Mouse (Mus musculus) left cerebral cortex, postnatal 25 days (tissue): ENCODE results near the gene Ccrl2. TPM values are rescaled to one million over a fixed set of nuclear protein-coding genes. Genes with fewer than 3 reads are reported as not detected.
A peak's percentile ranks its signal among the peaks of the same experiment; 100 is the strongest.

Experiments
- DNase-seq, 2 experiments: peaks; one replicate each; pipeline ENCODE4 v3.0.0; 2022; ENCODE audit warnings: low spot score in 2 of 2, mixed read lengths in 1 of 2
- intact Hi-C: fragments of 180-260 bp; cut with DNase I; formaldehyde crosslinking; loops from one replicate; pipeline ENCODE4 v1.15.1; 2025
- total RNA-seq, 2 experiments: library from RNA; stranded (reverse); gene quantifications; 2 replicates each; pipeline ENCODE4 v1.2.3; 2021

Gene Ccrl2
- 1 to 10 TPM; 1.0 to 1.1 TPM for total RNA-seq

DNA sequence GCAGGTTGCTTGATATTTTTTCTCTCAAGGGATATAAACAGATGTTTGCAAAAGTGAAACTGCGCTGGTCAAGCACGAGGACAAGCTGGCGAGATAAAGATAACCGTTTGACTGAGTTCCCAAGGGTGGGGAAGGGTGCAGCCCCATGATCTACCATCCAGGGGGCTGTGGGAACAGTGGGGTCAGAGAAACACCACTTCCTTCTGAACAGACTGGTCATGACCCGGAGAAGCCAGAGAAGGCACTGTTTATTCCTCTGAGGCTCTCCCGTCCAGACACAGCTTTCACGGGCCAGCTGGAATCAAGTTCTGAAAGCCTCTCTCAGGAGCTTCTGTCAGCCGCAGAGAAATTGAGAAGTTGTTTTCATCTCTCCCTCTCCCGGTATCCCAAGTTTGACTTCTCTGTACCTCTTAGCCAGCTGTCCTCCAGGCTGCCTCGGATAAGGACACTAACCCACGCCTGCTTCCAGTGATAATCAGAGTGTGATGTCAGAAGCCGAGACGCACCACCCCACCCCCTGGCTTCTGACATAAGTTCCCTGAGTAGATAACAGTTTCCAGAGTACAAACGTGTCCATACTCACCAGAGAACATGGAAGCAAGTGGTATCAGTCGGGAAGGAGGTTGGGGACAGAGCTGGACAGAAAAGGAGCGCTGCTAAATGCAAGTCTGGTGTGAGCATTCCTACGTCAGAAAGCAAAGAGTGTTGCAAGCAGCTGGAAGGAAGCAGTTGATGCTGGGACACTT lies at the start of gene Ccrl2:
TSS of gene Ccrl2 (minus strand) at position 722 of the 746 bp plus-strand sequence.
- intact Hi-C loops = no loop called here
- peak in 1 of 2 experiments; percentile 14 for DNase-seq

DNA sequence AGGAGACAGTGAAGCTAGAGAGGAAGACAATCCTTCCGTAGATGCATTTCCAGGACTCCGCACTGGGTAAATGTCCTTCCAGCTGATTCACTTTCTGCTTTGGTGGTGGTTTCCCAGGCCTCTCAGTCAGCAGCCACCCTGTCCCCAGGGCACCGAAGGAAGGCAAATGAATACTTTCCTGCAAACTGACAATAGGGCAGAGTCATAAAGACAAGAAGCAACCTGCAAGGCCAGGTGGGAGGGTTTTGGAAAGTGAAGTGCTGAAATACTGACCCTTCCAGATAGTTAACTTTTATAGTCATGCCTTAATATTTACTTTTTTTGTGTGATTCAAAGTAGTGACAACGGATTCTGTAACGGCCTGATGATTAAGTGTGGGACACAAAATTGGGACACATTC lies 46.6 kb upstream of the Ccrl2 start:
- no peak for DNase-seq
- intact Hi-C loops = no loop called here

GRCm38 (mm10) chr9:111103293-111103692 lies 46.0 kb upstream of the Ccrl2 start:
- intact Hi-C loops = no loop called here
- no peak for DNase-seq

- intact Hi-C loops = no loop called here
Observed at GRCm38 (mm10) chr9:111100406-111100805, 43.1 kb upstream of the Ccrl2 start.

DNA sequence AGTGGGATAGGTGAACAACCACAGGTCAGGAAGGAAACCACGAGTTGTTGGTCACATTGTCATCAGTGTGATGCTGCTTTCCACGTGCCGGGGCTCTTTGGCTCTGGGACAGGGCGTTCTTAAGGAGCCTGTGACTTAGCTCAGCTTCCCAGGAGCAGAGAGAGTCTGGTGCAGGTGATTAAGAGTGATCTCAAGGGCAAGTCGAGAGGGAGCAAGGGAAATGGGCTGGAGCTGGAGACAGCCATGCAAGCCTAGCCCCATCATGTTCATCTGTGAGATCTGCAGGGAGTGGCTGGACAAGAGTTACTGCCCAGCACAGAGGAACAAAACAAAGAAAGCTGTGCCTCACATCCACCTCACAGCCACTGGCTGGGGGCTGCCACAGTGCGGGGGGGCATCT lies 40.2 kb upstream of the Ccrl2 start:
- intact Hi-C loops = no loop called here
- no peak for DNase-seq

More at GRCm38 (mm10) chr9:111100406-111100805, 43.1 kb upstream of the Ccrl2 start:
- no peak for DNase-seq

- intact Hi-C loops = no loop called here
- DNase-seq = no peak
Observed at GRCm38 (mm10) chr9:111096419-111097326, 39.4 kb upstream of the Ccrl2 start.

GRCm38 (mm10) chr9:111095710-111096109 lies 38.4 kb upstream of the Ccrl2 start:
- no peak for DNase-seq
- intact Hi-C loops = no loop called here

- DNase-seq = no peak
- intact Hi-C loops = no loop called here
Observed at GRCm38 (mm10) chr9:111094626-111095025, 37.3 kb upstream of the Ccrl2 start.

GRCm38 (mm10) chr9:111093094-111093493 lies 35.8 kb upstream of the Ccrl2 start:
- intact Hi-C loops = loop anchor here (2.0 kb wide), 1 partner anchor 156 kb away; no protein-coding TSS in a partner anchor
- peak; percentile 65 for DNase-seq

DNA sequence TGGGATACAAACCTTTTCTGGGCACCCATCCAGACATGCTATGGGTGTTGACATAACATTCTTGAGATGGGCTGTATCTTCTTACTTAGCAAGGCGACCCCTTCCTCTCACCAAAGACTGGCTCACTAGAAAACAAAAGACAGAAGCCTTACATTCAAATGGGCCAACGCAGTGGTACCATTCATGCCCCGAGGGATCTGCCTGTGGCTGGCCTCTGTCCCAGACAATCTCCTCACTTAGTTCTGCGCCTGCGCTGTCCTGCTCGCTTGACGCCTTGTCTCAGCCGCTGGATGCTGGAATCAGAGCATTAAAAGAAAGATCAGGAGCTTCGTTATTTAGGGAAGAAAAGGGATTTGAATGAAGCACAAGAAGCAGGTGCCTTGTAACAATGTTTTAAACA lies 35.3 kb upstream of the Ccrl2 start:
- intact Hi-C loops = loop anchor here (2.0 kb wide), 1 partner anchor 156 kb away; no protein-coding TSS in a partner anchor
- peak; percentile 29 to 37 for DNase-seq

GRCm38 (mm10) chr9:111088886-111089285 lies 31.6 kb upstream of the Ccrl2 start:
- intact Hi-C loops = no loop called here
- no peak for DNase-seq

DNA sequence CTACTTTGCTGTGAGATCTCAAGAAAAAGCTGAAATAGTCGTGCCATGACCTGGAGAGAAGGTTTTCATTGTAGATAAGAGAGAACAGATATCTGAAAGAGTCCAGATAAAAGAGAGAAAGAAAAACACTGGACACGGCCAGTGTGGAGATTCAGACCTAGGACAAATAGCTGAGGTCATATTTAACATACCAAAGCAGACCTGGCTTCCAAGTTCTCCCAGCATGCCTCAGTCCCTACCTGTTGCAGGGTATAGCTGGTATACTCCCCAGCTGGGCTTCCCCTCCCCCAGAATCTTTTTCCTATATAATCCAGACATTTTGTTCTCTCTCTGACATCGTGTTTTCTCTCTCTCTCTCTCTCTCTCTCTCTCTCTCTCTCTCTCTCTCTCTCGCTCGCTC lies 30.6 kb upstream of the Ccrl2 start:
- DNase-seq = no peak
- intact Hi-C loops = no loop called here

GRCm38 (mm10) chr9:111086995-111087606 lies 29.8 kb upstream of the Ccrl2 start:
- no peak for DNase-seq
- intact Hi-C loops = no loop called here

GRCm38 (mm10) chr9:111086137-111086536 lies 28.8 kb upstream of the Ccrl2 start:
- DNase-seq = no peak
- intact Hi-C loops = no loop called here

- DNase-seq = no peak
- intact Hi-C loops = no loop called here
Observed at GRCm38 (mm10) chr9:111085329-111085728, 28.0 kb upstream of the Ccrl2 start.

GRCm38 (mm10) chr9:111081765-111082164 lies 24.4 kb upstream of the Ccrl2 start:
- intact Hi-C loops = no loop called here
- DNase-seq = no peak

DNA sequence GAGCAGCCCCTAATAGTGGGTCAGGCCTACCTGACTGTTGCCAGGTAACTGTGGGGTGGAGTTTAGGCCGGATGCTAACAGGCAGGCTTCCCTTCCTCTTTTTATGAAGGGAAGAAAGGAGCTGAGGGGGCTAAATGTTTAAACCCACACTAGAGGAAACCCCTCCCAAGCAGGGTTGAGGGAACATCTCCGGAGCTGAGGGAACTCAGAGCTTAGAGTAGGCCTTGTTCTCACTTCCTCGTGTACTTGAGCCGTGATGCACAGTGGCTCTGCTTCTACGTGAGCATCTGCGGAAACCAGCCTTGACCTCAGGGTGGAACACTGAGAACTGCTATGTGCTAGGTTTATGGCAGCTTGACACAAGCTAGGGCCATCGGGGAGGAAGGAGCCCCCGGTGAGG lies 23.5 kb upstream of the Ccrl2 start:
- no peak for DNase-seq

GRCm38 (mm10) chr9:111077745-111078144 lies 20.4 kb upstream of the Ccrl2 start:
- intact Hi-C loops = no loop called here
- DNase-seq = peak in 1 of 2 experiments; percentile 13

More for the DNA sequence above, 23.5 kb upstream of the Ccrl2 start:
- intact Hi-C loops = no loop called here

- intact Hi-C loops = loop anchor here (1.0 to 5.0 kb wide), 2 partner anchors 76 to 151 kb away; no protein-coding TSS in a partner anchor
- no peak for DNase-seq
Observed at GRCm38 (mm10) chr9:111072971-111073370, 15.7 kb upstream of the Ccrl2 start.

DNA sequence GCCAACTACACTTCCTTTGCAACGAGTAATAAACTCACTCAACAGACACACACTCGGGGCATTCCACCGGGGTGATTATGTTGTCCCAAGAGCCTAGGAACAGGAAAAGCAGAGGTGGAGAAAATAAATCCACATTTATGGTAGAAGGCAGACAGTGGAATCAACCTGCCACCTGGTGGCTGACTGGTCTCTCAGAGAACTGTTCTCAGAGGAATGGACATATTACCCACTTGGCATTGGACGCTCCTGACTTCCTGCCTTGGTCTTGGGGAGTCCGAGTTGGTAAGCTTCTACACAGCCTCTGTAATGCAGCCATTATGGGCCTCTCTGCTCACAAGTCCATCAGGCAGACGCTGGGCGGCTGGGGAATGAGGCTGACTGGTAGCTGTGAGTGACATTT lies 14.9 kb upstream of the Ccrl2 start:
- intact Hi-C loops = loop anchor here (1.0 to 5.0 kb wide), 2 partner anchors 75 to 150 kb away; no protein-coding TSS in a partner anchor
- DNase-seq = peak in 1 of 2 experiments; percentile 39
